Mouse (Mus musculus) ovary, adult 18-20 months (tissue): ENCODE results near the gene Serpinb9f.
"Not testable (repeated sequence)": the region's sequence is repeated elsewhere in the genome, so short reads cannot be mapped to it uniquely, and the experiment has no call there.

Experiments used
- DNase-seq: peaks from one replicate; pipeline ENCODE4 v3.0.0; 2022; ENCODE audit warnings: low spot score, mixed read lengths

Gene Serpinb9f

DNA sequence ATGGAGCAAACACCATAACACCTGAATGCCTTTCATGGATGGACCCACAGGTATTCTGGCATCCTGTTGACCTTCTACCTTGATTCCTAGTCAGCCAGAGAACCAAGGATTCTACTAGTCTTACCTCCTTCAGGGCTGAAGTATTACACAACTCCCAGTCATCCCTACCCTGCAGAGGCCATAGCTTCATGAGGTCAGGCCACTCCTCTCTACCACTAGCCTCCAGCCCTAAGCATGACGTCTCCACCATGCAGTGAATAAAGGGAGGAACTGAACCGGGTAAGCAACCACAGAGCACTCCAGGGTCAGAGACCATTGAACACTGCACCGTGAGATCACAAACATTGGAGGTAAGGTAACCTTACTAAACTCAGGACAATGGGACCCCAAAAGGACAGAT is at the start of gene Serpinb9f:
Gene Serpinb9f, plus strand, starts transcription at position 301 of the 400 bp plus-strand sequence.
- not testable (repeated sequence) for DNase-seq

DNA sequence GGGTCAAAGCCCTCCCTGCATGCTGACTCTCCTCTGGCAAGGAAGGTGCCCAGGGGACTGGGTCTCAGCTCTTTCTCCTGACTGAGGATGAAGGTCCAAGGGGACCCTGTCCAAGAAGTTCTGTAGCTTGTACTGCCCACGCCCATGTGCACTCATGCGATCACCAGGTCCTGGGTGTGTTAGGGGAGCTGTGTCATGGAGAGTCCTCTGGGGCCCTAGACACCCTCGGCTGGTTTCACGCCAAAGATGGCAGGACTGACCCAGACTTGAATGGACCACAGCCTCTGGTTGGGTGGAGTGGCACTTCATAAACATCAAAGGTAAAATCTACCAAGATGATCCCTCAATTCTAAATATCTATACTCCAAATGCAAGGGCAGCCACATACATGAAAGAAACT is 15.2 kb upstream of the Serpinb9f start:
- not testable (repeated sequence) for DNase-seq

DNA sequence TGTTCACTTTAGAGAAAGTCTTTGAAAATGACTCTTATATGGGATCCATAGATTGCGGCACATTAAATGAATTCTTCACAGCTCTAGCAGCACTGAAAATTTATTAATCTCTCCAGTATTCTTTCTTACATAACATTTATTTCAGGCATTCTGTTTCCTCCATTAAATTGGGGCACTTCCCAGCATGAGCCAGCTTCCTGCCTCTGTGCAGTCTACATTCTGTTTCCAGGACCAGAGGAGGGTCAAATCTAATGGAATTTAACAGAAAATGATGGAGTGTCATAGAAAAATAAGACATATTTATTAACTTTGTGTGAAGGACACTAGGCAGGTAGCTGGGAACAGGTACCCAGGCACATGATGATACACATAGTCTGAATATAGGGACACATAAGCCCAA is 32.8 kb downstream of the Serpinb9f start:
- not testable (repeated sequence) for DNase-seq
